Mouse (Mus musculus) bone marrow, adult 2 months (tissue): Measurements from ENCODE around the gene Mrc1. TPM values are rescaled to one million over a fixed set of nuclear protein-coding genes. Genes with fewer than 3 reads are reported as not detected.
"Not testable (repeated sequence)": the region's sequence is repeated elsewhere in the genome, so short reads cannot be mapped to it uniquely, and the experiment has no call there.

Experiments
- H3K27ac ChIP-seq: fragments of 200-500 bp; 2 replicates; pipeline ENCODE4 v1.5.1; 2012; ENCODE audit warnings: low read depth, mild to moderate bottlenecking, control low read depth, inconsistent platforms, low read length; ENCODE audit not compliant: control insufficient read depth, poor library complexity, insufficient read depth
- H3K4me1 ChIP-seq: fragments of 200-500 bp; 2 replicates; pipeline ENCODE4 v1.6.1; 2011; ENCODE audit warnings: low read length; ENCODE audit not compliant: control insufficient read depth, insufficient read depth
- H3K4me3 ChIP-seq: fragments of 200-500 bp; replicated peaks from 2 replicates; pipeline ENCODE3; 2011; ENCODE audit warnings: mild to moderate bottlenecking, low read depth, low read length, control low read depth; ENCODE audit not compliant: control insufficient read depth
- CTCF ChIP-seq: fragments of 200-500 bp; IDR thresholded peaks from 2 replicates; pipeline ENCODE4 v1.5.1; 2011; ENCODE audit warnings: low read length, control low read depth; ENCODE audit not compliant: control insufficient read depth, insufficient read depth
- POLR2A ChIP-seq: fragments of 200-500 bp; IDR thresholded peaks from 2 replicates; pipeline ENCODE4 v1.6.1; 2011; ENCODE audit warnings: low read depth, mild to moderate bottlenecking, control low read depth, low read length, borderline replicate concordance; ENCODE audit not compliant: control insufficient read depth
- WGBS: fragments of 180-500 bp; shearing (Covaris S2); methylation state at CpG from one replicate; pipeline ENCODE4 v1.1.7; 2018; 5-methylcytosine and 5-hydroxymethylcytosine counted together
- polyA plus RNA-seq: library from polyadenylated mRNA; stranded (reverse); fragments of >200 nt; gene quantifications from 2 replicates; pipeline ENCODE4 v1.2.4, GENCODE M21; 2011; ENCODE audit warnings: low replicate concordance; ENCODE audit not compliant: missing spikeins, insufficient read depth, insufficient read length

Gene Mrc1
- polyA plus RNA-seq: 7.9 and 13.4 TPM in 2 replicates

- H3K4me1 ChIP-seq: no peaks in the 10 kb centered on the region; the same call in 1 of the 2 replicates
- TF ChIP-seq POLR2A: no peak
- TF ChIP-seq CTCF: no peak
- H3K4me3 ChIP-seq: no peak within 1 kb of the TSS
- WGBS: 13% methylated on average over 3 of the region's 3 CpGs
- H3K27ac ChIP-seq: peak within 1 kb of the TSS; percentile 60
These were observed at the start of gene Mrc1 for GRCm38 (mm10) chr2:14229149-14229548. Gene Mrc1 (plus strand): TSS chr2:14229392.

- Histone ChIP-seq H3K4me1 (no peaks in the 10 kb centered on the region), H3K4me3 (no peak overlapping the region), H3K27ac (no peak overlapping the region)
- no peak for TF ChIP-seq POLR2A
- no peak for TF ChIP-seq CTCF
These were observed 44.8 kb upstream of the Mrc1 start for GRCm38 (mm10) chr2:14184375-14184774.

- 43% methylated on average over 4 of the region's 4 CpGs for WGBS
- Histone ChIP-seq H3K27ac (no peak overlapping the region), H3K4me3 (no peak overlapping the region), H3K4me1 (peaks cover 3% of the 10 kb centered on the region; the same call in 1 of the 2 replicates)
- TF ChIP-seq POLR2A (no peak), CTCF (no peak)
These were observed 38.5 kb upstream of the Mrc1 start for GRCm38 (mm10) chr2:14190684-14191083.

- WGBS: 40% methylated on average over 4 of the region's 4 CpGs
- peaks cover 3% of the 10 kb centered on the region; the same call in 1 of the 2 replicates for H3K4me1 ChIP-seq
- no peak overlapping the region for H3K27ac ChIP-seq
- no peak overlapping the region for H3K4me3 ChIP-seq
- TF ChIP-seq CTCF (no peak), POLR2A (no peak)
These were observed 37.6 kb upstream of the Mrc1 start for GRCm38 (mm10) chr2:14191601-14192000.

- 19% methylated on average over 6 of the region's 6 CpGs for WGBS
- Histone ChIP-seq H3K4me3 (no peak overlapping the region), H3K4me1 (peaks cover 3% of the 10 kb centered on the region; the same call in 1 of the 2 replicates), H3K27ac (no peak overlapping the region)
- TF ChIP-seq CTCF (no peak), POLR2A (no peak)
These were observed 37.1 kb upstream of the Mrc1 start for GRCm38 (mm10) chr2:14192046-14192445.

GRCm38 (mm10) chr2:14198325-14198903 is 30.8 kb upstream of the Mrc1 start:
- not testable (repeated sequence) for H3K4me3 ChIP-seq, H3K4me1 ChIP-seq, H3K27ac ChIP-seq
- WGBS: 55% methylated on average over 1 of the region's 2 CpGs

- Histone ChIP-seq H3K4me1 (peaks cover 2% of the 10 kb centered on the region; the same call in 1 of the 2 replicates), H3K27ac (no peak overlapping the region), H3K4me3 (no peak overlapping the region)
- WGBS: 14% methylated on average over 2 of the region's 2 CpGs
- TF ChIP-seq POLR2A (no peak), CTCF (no peak)
These were observed 29.6 kb upstream of the Mrc1 start for GRCm38 (mm10) chr2:14199621-14200020.

GRCm38 (mm10) chr2:14200879-14201445 is 28.2 kb upstream of the Mrc1 start:
- WGBS: no CpG with 5 or more reads among the region's 2 CpGs
- H3K27ac ChIP-seq, H3K4me3 ChIP-seq, H3K4me1 ChIP-seq: not testable (repeated sequence)

GRCm38 (mm10) chr2:14204308-14204707 is 24.9 kb upstream of the Mrc1 start:
- WGBS: 32% methylated on average over 1 of the region's 1 CpGs
- Histone ChIP-seq H3K4me3 (no peak overlapping the region), H3K4me1 (peaks cover 2% of the 10 kb centered on the region; the same call in 1 of the 2 replicates), H3K27ac (no peak overlapping the region)
- TF ChIP-seq CTCF (no peak), POLR2A (no peak)
